Mouse (Mus musculus): Measurements from ENCODE around the gene Cux1.

Gene Cux1

DNA sequence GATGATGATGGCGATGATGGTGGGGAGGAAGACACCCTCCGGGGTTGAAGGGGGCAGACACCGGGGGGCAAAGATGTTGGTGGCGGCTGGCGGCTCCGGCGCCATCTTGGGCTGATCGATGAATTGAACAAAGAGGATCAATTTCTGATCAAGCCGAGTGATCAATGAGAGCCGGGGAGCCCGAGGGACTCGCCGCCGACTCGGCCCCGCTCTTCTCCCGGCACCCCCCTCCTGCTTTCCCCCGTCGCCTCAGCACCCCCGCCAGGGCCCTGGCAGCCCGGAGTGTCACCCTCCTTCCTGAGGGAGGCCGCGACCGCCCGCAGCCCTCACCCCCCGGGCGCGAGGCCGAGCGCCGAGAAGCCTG is 496 bp downstream of the Cux1 start:
- no peak for DNase-seq

DNA sequence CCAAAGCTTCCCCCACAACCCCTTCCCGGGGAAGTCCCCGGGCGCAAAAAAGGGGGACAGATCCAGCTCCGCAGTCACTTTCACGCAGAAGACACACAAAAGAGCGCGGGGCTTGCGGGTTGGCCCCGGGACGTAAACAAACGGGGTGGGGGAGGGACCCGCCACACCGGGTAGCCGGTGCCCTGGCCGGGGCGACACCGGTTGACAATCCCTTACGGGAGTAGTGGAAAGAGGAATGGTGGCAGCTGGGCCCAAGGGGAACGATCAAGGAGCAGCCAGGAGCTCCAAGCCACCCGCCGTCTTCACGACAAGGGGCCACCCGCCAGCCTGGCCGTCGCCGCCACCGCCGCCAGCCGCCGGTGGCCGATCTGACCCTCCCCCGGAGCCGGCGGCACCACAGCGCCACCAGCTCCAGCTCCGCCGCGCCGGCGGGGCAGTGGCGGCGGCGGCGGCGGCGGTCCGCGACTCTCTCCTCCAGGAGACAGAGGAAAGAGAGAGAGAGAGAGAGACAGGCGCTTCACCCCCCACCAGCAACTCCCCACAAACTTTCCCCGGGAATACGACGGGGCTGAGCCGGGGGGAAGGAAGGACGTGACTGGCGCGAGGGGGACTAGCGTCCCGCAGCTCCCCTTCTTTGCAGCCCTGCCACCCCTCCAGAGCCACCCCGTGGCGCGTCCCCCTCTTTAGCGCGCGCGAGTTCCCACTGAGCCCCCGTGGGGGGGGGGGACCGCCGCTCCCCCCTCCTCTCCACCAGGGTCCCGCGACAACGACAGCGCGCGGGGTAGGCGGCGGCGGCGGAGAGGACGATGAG is 1.1 kb downstream of the Cux1 start:
- DNase-seq, result peak; percentile 64 to 66

DNA sequence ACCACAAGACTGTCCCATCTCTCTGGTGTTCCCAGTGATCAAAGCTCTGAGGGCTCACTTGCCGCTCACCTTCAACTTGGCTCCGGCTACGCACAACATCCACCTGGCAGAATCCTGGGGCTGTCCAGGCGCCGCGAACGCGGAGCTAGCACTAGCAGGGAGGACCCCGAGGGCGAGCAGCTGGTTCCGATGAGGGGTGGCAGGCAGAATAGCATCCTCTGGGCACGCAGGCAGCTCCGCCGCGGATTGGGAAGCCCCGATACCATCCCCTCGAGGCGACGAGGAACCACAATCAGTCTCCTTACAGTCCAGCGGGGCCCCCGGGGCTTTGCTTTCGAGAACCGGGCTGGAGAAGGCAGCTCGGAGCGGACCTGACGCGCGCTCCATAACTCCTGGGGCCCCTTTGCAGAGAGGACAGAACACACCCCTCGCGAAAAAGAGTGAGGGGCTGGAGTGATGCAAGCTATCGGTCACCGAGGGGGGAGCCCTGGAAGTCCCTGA is 1.9 kb downstream of the Cux1 start:
- DNase-seq, result peak; percentile 34 to 37

DNA sequence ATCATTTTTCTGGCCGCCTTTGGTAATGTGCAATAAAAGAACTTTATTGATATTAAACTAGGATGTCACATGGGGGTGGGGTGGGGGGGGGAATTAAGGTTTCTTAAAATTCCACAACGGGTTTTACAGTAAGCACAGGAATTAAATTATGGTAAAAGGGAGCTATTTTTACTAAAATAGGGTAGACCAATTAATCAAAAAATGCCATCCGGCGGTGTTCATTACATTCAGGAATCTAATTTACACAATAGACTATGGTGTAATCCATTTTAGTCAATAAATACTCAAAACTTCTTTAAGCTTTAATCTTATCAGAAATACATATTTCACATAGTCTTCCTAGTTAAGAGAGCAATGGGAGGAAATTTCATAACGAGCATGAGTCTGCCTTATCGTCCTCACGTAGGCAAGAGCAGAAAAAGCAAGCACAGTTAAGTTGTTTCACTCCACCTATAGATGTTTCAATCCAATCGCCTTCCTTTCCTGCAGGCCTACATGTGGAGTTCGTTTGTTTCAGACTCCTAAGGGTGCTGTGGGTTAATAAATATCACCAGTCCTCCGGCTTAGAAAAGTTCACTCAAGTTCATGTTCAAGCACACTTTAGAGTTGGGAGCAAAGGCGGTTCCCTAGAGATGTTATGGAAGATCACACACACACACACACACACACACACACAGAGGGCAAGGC is 2.5 kb downstream of the Cux1 start:
- DNase-seq, result no peak

DNA sequence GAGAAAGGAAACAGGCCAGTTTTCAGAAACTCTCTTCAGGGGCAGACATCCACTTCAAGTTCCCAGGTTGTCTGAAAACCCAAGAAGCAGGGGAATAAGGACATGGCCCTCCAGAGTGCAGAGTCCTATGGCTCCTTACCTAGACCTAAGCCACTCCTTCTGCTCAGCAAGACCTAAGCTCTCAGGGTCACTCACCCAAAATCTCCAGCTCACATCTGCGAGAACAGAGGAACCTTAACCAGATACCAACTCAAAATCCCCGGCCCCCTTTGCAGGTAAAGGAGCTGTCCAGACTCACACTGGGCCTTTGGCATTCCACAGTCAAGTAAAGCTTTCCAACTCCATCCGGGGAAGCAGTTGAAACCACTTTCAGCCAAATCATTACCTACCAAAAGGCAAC is 3.3 kb downstream of the Cux1 start:
- DNase-seq, result no peak

DNA sequence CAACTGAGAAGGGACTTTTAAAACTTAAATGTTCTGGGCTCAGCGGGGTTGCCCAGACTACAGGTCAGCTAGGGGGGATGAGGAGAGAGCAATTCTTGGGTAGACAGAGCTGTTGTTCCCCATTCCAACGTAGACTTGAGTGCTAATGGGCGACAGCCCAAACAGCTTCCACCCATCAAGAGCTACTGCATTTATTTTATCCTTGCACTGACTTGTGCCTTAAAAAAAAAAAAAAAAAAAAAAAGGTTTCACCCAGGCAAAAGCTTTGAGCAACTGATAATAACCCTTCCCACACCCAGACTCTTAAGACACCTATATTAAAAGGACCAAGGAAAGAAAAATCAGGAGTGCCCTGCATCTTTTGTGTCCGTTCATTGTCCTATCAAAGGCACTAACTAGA is 4.2 kb downstream of the Cux1 start:
- DNase-seq, result no peak

DNA sequence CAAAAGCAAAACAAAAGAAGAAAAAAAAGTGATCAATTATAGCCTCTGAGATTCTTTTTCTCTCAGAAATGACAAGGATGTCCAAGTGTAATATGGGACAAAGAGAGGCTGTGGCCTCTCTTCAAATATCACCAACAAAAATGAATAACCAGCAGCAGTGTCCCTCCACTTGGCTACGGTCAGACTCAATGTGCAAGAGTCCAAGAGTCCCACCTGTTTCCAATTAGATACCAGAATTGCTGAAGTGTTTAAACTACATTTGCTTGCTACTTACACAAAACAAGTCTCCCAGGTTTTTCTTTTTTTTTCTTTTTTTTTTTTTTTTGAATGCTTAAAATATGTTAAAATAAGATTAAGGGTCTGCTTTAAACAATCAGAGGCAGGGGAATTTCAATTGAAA is 5.1 kb downstream of the Cux1 start:
- no peak for DNase-seq

DNA sequence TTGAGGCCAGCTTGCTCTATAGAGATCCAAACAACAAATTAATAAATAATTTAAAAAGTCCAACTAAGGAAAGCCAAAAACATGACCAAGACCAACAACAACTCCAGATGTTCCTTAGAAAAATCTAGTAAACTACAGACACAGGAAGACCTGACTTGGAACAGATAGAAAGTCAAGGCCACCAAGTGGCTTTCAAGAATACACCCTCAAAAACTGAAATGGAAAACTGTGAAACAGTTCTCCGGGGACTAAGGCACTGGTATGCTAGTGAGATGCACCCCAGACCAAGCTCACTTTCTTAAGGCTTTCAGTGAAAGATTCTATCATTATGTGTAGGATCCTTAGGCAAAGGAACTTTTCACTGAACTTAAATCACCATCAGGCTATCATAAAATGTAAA is 5.6 kb downstream of the Cux1 start:
- no peak for DNase-seq

DNA sequence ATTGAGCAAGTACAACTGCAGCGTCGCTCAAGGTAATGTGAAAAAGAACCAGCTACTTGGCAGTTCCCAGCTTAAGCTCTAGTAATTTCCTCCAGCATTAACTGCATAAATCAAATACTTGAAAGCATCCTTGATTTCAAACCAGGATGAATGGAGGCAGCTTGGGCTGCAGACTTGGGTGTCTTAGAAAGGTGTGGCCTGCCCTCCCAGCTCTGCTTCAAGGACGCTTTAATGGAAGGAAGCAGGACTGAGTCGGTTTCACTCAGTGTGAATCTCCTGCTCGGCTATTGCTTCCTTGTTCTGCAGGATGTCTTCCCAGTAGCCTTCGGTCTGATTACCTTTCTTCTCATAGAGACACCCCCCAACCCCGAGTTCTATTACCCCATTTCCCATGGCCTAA is 6.6 kb downstream of the Cux1 start:
- no peak for DNase-seq

DNA sequence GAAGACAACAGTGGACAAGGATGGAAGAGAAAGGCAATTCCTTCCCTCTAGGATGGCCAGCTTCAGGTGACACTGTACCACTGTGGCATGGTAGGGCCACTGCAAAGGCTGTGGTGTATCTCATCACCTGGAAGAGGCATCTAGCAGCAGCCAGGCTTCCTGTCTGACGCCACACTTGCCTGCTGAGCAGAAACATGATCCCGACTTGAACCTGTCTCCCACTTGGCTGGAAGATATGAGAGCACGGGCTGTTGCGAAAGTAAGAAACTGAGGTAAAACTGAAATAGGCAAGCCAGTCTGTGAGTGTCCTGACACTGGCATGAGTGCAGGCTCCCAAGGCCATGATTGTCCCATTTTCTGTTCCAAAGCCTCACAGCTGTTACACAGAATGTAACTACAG is 9.8 kb downstream of the Cux1 start:
- DNase-seq, result no peak

DNA sequence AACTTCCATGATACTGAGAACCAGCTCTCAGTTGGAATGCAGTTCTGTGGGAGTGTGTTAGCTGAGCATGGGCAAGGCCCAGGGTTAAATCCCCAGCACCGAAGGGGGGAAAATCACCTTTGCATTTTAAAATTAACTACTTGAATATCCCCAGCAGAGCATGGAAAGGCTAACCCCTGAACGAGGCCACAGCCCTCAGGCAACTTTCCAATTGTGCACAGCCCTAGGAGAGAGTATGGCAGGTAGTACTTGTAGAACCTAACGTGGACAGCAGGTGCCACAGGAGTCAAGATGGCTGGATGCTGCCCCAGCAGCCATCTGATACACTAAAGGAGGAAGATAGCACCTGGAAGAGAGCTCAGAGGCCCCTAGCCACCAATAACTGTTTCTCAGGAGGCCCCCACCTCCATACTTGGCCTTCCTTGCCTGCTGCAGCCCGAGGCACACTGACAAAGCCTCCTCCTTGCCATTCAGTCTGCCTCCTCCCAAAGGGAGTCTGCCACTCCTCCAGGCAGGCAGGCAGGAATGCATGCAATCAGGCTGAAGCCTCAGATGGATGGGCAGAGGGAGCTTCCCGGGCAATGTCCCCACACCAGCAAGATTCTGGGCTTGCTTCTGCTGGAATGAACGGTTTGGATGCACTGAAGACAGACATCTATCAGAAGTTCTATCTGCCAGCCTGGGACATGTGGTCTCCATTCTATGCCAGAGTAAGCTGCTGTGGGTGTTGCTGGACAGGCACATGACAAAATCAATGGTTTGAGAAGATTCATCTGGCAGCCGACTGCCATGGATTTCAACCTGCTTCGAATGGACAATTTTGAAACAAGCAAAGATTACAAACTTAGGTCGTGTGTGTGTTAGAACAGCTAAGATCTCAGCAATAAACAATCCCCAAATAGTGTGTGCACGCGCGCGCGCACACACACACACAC is 10.7 kb downstream of the Cux1 start:
- DNase-seq, result no peak

DNA sequence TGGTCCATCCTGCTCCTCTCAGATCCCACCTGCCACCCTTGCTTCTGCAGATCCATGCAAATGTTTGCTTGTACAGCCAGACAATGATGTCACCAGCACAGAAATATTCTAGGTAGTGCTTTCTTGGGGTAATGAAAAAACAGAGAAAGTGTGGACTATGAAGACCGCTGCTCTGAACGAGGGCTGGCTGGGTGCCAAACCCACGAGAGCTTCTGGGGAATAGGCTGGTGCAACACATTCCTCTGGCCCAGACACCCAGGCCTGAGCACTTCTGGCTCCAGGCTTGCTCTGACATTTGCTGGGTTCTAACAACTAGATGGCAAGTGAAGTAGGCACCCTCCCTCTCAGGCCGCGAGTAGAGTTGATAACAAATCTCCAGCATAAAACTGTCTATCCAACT is 11.6 kb downstream of the Cux1 start:
- DNase-seq, result peak; percentile 81 to 85

DNA sequence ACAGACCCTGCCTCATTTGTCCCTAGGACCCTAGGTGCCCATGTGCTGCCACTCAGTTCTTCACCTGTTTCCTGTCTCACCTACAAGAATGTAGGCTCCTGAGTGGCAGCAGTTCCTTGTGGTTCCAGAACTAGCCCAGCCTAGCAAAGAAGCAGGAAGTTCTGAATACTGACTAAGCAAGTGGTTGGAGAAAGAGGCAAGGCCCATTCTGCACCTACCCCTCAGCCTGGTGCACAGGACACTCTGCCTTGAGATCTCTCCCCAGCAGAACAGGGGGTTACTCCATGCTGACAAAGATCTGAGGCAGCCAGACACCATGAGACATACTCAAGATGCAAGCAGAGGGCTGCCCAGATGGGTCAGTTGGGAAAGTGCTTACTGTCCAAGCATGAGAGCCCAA is 14.5 kb downstream of the Cux1 start:
- no peak for DNase-seq

DNA sequence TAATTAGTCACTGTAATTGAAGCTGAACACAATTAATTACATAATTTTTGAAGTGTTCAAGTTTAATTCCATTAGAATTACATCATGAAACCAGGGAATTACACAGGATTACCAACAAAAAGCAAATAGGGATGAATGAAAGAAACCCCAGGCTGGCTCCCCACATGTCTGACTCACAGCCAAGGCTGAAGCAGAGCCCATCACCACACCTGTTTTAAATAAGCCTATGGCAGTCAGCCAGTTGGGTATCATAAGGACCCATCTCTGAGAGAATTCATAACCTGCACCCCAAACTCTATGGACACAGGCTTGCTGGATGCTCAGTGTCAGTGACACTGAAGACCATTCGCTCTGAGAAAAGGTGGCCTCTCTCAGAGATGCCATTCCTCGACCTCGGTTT is 15.2 kb downstream of the Cux1 start:
- no peak for DNase-seq

DNA sequence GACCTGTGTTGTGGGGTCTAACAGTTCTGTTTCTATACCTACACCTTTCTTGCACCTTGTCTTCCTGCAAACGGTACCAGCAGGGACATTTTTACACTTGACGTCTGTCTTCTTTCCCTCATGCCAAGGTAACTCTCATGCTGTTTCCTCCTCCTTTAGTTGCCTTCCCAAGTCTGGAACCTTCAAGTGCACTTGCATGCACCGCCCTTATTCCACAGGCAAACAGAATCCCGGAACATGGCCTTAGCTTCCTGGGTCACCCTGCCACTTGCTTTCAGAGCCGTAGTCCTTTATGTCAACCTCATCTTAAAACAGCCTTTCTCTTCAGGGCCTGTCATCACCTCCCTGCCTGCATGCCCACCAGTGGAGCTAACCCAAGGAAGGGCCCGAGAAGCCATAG is 15.7 kb downstream of the Cux1 start:
- DNase-seq, result peak; percentile 79 to 87

DNA sequence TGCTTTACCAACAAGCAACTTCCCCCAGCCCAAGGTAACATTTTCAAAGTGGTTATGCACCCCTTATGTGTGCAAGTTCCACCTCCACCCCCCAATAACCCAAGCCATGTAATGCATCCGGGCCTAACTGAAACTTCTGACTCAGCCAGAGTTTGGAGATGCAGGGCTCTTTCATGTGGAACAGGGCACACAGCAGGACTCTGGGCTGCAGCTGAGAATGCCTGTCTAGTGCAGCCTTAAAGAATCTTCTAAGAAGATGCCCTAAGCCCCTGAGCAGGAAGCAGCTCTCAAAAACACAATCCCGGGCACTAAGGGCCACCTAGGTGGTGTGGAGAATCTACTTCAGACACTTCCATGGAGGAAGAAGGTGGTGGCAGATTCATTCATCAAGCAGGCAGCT is 16.6 kb downstream of the Cux1 start:
- no peak for DNase-seq

DNA sequence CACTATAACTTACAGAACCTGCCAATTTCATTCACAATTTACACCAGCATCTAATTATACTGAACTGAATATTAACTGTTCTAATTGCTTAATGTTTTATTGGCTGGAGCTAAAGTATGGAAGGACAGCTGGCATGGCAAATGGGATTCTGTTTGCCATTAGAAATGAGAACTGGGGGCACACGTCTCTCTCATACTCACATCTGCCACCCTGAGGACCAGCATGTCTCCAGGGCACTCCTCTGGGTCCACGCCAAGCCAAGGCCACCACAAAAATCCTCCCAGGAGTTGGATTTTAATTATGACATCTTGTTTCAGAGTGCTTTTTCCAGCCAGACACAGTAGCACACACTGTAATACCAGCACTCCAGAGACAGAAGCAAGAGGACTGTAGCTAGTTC is 18.5 kb downstream of the Cux1 start:
- no peak for DNase-seq

DNA sequence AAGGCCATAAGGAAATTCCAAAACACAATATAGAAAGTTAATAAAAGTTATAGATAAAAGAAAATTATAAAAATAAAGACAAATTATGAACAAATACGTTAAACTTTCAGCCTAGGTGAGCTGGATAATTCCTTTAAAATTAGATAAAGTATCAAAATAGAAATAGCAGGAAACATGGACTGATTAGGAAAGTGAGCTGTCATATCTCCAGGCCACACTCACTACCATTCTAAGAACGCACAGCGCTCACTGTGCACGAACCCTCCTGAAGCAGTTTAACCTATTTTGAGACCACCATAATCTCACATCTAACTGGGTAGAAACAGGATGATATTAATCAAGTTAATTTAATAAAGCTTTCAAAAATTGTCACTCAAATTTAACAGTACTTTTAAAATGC is 22.2 kb downstream of the Cux1 start:
- DNase-seq, result no peak

DNA sequence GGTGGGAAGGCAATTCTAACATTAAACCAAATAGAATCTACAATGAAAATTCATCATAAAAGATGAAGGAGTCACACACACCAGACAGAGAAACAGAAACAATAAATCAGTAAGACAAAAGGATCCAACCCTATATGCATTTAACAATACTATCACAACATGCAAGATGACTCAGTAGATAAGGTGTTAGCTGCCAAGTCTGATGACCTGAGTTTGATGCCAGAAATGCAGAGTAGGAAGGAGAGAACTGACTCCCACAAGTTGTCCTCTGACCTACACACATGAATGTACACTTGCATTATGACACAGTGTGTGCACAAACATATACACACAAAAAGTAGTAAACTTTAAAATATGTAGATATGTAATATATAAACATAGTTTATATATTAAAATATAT is 24.1 kb downstream of the Cux1 start:
- no peak for DNase-seq

DNA sequence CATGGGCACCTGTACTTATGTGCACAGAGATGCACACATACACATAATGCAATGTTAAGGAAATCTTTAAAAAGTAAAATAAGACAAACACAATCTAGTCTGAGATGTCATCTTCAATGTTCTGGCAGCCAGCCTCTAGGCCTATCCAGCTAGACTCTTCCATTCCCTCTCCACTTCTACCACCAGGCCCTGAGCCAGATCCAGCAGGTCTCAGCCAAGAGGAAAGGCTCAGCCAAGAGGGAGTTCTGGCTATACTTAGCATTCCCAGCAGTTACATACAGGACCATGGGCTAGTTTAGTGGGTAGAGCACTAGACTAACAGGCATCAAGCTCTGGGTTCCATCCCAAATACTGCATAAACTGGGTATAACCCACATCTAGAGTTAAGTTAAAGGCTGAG is 26.3 kb downstream of the Cux1 start:
- DNase-seq, result peak; percentile 65 to 67

DNA sequence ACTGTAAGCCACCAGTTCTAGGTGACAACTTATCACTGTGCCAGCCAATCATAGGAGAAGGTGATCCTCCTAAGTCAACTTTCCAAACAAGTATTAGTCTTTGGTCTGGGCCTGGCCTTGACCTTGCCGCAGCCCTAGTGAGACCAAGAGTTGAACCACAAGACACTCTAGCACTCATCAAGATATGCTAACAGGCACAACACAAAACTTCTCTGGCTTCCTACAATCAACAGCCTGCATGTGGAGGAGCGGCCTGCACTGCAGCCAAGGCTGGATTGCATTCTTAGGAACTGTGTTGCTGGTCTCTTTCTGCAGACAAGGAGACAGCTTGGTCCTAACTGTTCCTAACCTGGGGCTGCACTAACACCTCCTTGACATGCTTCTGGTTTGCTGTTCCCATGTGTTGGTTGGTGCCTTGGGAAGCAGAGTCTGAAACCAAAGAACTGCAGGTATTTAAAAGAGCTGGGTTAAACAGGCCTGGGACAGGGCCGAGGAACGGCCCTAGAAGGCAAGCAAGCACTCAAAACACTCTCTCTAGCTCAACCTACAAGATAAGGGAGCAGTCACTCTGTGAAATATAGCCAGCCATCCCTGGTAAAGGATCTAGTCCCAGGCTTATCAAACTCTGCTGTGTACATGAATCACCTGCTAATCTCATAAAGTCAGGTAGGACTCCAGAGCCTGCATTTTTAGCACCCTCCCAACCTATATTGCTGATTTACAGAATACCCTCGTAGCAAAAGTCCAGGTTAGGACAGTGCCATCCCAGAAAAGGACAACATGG is 27.0 kb downstream of the Cux1 start:
- DNase-seq, result no peak

DNA sequence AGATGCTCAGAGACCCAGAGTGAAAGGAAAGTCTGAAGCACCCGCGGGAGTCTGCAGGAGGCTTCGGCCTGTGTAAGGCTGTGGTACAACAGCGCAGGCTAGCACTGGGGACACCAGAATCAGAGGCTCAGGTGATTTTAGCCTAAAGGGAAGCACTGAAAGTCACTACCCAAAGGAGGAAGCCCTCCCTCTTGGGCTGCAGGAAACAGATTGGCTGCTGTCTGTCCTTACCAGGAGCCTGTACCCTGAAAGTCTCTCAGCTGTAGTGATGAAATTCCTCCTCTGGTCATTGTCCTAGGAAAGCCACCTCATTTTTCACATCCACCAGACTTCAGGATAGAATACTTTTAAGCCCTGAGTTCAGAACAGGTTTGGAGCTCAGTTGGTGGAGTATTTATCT is 30.5 kb downstream of the Cux1 start:
- no peak for DNase-seq
